Mouse (Mus musculus) E14TG2a.4 (cell line): ENCODE results near the gene Tfdp2.
A peak's percentile ranks its signal among the peaks of the same experiment; 100 is the strongest.
"Not testable (repeated sequence)": the region's sequence is repeated elsewhere in the genome, so short reads cannot be mapped to it uniquely, and the experiment has no call there.

ENCODE experiments used
- H3K27me3 ChIP-seq: 2 replicates; pipeline ENCODE4 v1.6.1; 2014; ENCODE audit warnings: low read length, control low read depth; ENCODE audit not compliant: insufficient read depth
- H3K36me3 ChIP-seq: 2 replicates; pipeline ENCODE4 v1.6.1; 2014; ENCODE audit warnings: low read length, control low read depth; ENCODE audit not compliant: insufficient read depth
- H3K4me1 ChIP-seq: replicated peaks from 2 replicates; pipeline ENCODE4 v1.6.1; 2014; ENCODE audit warnings: low read depth, low read length, control low read depth
- H3K4me3 ChIP-seq: replicated peaks from 2 replicates; pipeline ENCODE4 v1.5.1; 2014; ENCODE audit warnings: mild to moderate bottlenecking, low read length
- H3K9me3 ChIP-seq: 2 replicates; pipeline ENCODE4 v1.6.1; 2014; ENCODE audit warnings: low read length, control low read depth
- CTCF ChIP-seq: conservative IDR thresholded peaks from 2 replicates; pipeline ENCODE4 v1.5.1; 2014; ENCODE audit warnings: low read length
- NANOG ChIP-seq: IDR thresholded peaks from 2 replicates; pipeline ENCODE4 v1.6.1; 2014; ENCODE audit warnings: borderline replicate concordance, low read length, mixed read lengths
- POU5F1 ChIP-seq: IDR thresholded peaks from 2 replicates; pipeline ENCODE4 v1.6.1; 2014; ENCODE audit warnings: low read length, borderline replicate concordance

Tfdp2 gene

DNA sequence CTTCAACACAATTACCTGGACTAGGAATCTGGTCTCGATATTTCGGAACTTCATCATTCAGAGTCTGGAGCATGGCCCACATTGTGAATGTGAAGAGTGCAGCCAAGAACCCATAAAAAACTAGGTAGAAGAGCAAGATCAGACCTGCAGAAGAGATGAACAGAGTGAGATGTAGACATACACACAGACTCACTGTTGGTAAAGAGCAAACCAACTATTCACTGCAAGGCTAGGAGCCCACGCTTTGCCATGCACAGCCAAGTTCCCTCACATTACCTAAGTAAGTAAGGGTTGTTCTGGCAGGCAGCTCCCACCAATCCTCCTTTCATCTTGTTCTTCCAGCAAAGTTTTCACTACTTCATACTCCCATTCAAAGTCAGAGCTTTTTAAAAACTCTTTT, 149.7 kb downstream of the Tfdp2 start:
- TF ChIP-seq NANOG: no peak
- TF ChIP-seq POU5F1: no peak
- TF ChIP-seq CTCF: no peak
- H3K4me1 ChIP-seq: peaks cover 39% of the 10 kb centered on the region
- H3K9me3 ChIP-seq: no peaks in the 10 kb centered on the region
- no peak overlapping the region for H3K4me3 ChIP-seq
- H3K36me3 ChIP-seq: peaks cover 61% of the 10 kb centered on the region
- no peaks in the 10 kb centered on the region for H3K27me3 ChIP-seq

DNA sequence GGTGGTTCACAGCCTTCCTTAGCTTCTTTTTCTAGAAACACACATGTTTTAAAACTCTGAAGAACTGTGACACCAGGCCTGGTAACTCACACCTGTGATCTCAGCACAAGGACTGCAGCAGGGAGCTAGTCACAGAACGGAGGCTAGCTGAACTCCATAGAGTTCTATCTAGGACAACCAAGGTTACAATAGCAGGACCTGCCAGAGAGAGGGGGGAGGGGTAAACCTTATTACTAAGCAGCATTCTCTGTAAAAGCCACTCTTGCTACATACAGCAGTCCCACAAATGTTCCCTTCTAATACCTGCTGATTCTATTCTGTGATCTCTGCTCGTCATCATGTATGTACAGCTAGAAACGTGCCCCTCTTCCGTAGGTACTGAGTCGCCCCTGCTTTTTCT, 152.8 kb downstream of the Tfdp2 start:
- Histone ChIP-seq H3K9me3 (no peaks in the 10 kb centered on the region), H3K4me3 (peak overlapping the region; percentile 11; the same call in 1 of the 2 replicates), H3K4me1 (peaks cover 66% of the 10 kb centered on the region), H3K36me3 (peaks cover 38% of the 10 kb centered on the region), H3K27me3 (no peaks in the 10 kb centered on the region)
- TF ChIP-seq CTCF: no peak
- TF ChIP-seq POU5F1: no peak
- TF ChIP-seq NANOG: no peak

DNA sequence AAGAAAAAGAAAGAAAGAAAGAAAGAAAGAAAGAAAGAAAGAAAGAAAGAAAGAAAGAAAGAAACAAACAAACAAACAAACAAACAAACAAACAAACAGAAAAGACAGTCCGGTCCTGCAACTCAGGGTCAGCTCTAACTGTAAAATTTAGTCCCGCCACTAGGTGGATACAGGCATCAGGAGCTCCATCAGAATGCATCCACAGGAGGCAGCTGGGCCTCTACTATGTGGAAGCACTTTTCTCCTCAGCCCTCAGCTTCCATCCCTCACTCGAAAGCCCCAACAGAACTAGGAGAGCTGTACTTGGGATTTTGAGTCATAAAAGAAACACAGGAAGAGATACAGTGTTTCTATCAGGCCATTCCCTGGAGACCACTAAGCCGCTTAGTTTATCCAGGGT, 153.9 kb downstream of the Tfdp2 start:
- peaks cover 30% of the 10 kb centered on the region for H3K36me3 ChIP-seq
- no peak overlapping the region for H3K4me3 ChIP-seq
- H3K9me3 ChIP-seq: no peaks in the 10 kb centered on the region
- no peaks in the 10 kb centered on the region for H3K27me3 ChIP-seq
- peaks cover 74% of the 10 kb centered on the region for H3K4me1 ChIP-seq
- TF ChIP-seq NANOG (no peak), CTCF (peak; percentile 36), POU5F1 (no peak)

DNA sequence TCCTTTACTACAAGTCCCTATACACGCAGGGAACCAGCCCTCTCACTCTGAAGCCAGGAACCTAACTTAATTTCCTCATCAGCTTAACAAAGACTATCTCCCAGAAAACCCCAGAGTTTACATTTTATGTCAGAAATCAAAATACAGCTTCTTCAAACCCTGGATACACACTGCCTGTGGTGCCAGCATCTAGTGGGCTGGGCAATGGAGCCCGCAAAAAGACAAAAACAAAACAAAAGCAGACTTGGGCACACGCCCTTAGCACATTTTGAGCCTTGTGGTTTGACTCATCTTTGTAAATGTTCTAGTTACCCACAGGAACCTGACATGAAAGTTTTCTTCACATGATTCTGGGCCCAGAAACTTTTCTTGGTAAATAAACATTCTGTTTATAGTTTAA, 154.4 kb downstream of the Tfdp2 start:
- no peak for TF ChIP-seq POU5F1
- TF ChIP-seq NANOG: no peak
- no peak for TF ChIP-seq CTCF
- H3K4me3 ChIP-seq: no peak overlapping the region
- no peaks in the 10 kb centered on the region for H3K27me3 ChIP-seq
- H3K9me3 ChIP-seq: no peaks in the 10 kb centered on the region
- H3K4me1 ChIP-seq: peaks cover 74% of the 10 kb centered on the region
- peaks cover 28% of the 10 kb centered on the region for H3K36me3 ChIP-seq

DNA sequence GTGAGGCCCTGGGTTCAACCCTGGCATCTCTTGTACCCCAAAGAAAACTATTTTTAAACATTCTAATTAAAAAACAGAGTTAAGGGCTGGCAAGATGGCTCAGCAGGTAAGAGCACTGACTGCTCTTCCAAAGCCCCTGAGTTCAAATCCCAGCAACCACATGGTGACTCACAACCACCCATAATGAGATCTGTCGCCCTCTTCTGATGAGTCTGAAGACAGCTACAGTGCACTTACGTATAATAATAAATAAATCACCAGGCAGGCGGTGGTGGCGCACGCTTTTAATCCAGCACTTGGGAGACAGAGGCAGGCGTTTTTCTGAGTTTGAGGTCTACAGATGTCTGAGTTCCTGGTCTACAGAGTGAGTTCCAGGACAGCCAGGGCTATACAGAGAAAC, 155.7 kb downstream of the Tfdp2 start:
- peaks cover 74% of the 10 kb centered on the region for H3K4me1 ChIP-seq
- H3K9me3 ChIP-seq, H3K4me3 ChIP-seq, H3K27me3 ChIP-seq: not testable (repeated sequence)
- peaks cover 35% of the 10 kb centered on the region for H3K36me3 ChIP-seq

DNA sequence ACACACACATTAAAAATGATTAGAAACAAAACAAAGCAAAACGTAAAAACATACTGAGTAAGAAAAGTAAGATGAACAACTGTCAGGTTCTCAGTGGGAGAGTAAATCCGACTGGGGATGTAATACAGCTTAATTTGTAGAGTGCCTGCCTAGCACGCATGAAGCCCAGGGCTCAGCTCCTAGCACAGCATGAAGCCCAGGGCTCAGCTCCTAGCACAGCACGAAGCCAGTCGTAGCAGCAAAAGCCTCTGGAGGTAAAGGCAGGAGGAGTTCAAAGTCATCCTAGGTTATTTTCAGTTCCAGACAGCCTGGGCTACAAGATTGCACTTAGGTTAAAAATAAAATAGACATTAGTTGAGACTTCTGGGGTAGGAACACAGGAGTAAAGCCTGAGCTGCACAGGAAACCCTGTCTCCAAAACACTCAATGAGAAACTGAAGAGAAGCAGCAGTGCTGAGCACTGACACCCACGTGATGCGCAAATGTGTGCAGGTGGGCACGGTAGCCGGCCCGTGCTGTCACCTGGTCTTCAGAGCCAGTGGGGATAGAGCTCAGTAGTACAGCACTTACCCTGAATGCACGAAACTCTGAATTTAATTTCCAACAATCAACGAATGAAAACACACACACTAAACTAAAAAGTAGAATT, 157.2 kb downstream of the Tfdp2 start:
- Histone ChIP-seq H3K4me3 (no peak overlapping the region), H3K4me1 (peaks cover 67% of the 10 kb centered on the region), H3K36me3 (peaks cover 40% of the 10 kb centered on the region), H3K27me3 (no peaks in the 10 kb centered on the region), H3K9me3 (no peaks in the 10 kb centered on the region)
- TF ChIP-seq NANOG: no peak
- TF ChIP-seq POU5F1: no peak
- no peak for TF ChIP-seq CTCF

DNA sequence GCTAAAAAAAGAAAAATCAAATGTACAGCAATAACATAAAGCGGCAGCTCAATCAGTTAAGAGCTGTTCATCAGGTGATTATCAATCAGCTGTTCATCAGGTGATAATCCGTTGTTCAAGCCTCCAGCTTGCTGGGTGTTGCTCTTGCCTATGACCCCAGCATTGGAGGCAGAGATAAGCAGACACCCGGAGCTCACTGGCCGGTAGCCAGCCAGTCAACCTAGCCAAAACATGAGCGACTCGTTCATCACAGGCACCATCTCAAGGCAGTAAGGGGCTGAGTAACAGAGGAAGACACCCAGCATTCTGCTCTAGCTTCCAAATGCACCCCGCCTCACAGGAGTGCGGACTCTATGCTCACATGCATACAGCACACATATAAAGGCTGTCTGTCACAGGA, 157.7 kb downstream of the Tfdp2 start:
- H3K9me3 ChIP-seq: no peaks in the 10 kb centered on the region
- TF ChIP-seq NANOG: no peak
- no peak for TF ChIP-seq POU5F1
- TF ChIP-seq CTCF: no peak
- H3K36me3 ChIP-seq: peaks cover 39% of the 10 kb centered on the region
- no peaks in the 10 kb centered on the region for H3K27me3 ChIP-seq
- peaks cover 64% of the 10 kb centered on the region for H3K4me1 ChIP-seq
- no peak overlapping the region for H3K4me3 ChIP-seq

DNA sequence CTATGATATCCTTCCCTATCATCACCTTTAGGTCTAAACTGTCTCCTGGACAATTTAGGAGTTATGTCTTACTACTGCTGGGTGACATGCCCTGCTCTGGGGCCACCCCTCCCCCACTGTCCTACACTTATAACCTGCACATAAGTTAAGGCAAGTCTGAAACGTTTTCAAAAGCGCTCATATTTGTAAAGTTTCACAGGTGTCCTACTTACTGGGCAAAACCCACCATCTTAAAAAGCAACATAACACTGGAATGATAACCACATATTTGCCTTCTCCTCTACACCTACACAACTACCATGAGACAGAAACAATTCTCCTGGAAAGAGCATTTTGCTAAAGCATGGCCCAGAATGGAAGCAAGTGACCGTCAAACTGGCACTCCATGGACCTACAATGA, 164.0 kb downstream of the Tfdp2 start:
- H3K4me3 ChIP-seq: no peak overlapping the region

DNA sequence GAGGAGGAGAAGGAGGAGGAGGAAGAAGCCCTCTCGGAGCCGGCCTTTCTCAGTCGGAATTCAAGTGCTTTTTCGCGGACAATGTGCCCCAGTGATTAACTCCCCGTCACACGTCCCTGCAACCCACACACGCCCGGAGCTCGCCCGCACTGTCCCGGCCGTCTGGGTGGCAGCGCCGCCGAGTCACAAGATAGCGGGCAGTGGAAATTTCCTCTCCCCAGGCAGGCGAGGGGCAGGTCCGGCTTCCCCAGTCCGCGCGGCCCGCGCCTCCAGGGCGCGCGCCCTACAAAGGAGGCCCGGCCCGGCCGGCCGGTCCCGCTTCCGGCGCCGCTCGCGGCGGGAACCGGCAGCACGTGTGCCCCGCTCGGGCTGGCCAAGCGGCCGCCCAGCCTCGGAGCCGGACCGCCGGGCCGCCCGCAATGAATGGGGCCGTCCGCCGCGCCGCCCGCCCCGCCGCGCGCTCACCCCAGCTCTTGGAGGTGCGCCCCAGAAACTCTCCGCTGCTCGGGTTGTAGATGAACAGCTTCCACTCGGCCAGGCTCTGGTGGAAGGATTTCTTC, 167.6 kb downstream of the Tfdp2 start:
- Histone ChIP-seq H3K27me3 (no peaks in the 10 kb centered on the region), H3K9me3 (peaks cover 5% of the 10 kb centered on the region; the same call in 1 of the 2 replicates), H3K4me3 (peak overlapping the region; percentile 91), H3K36me3 (peaks cover 35% of the 10 kb centered on the region), H3K4me1 (peaks cover 41% of the 10 kb centered on the region)
- TF ChIP-seq CTCF (no peak), POU5F1 (no peak), NANOG (no peak)

More for the DNA sequence above, 164.0 kb downstream of the Tfdp2 start:
- no peaks in the 10 kb centered on the region for H3K9me3 ChIP-seq
- peaks cover 61% of the 10 kb centered on the region for H3K36me3 ChIP-seq
- TF ChIP-seq CTCF (no peak), NANOG (no peak), POU5F1 (no peak)
- H3K4me1 ChIP-seq: peaks cover 39% of the 10 kb centered on the region
- H3K27me3 ChIP-seq: no peaks in the 10 kb centered on the region
